Mouse (Mus musculus): ENCODE measurements around the gene Dynlrb2. TPM values are rescaled to one million over a fixed set of nuclear protein-coding genes. Genes with fewer than 3 reads are reported as not detected.

Gene Dynlrb2
- 0.66 and 0.82 TPM in 2 replicates for polyA plus RNA-seq (2015; fragmentation: Nextera tagmentation; extraction: Ambion mirVana)

DNA sequence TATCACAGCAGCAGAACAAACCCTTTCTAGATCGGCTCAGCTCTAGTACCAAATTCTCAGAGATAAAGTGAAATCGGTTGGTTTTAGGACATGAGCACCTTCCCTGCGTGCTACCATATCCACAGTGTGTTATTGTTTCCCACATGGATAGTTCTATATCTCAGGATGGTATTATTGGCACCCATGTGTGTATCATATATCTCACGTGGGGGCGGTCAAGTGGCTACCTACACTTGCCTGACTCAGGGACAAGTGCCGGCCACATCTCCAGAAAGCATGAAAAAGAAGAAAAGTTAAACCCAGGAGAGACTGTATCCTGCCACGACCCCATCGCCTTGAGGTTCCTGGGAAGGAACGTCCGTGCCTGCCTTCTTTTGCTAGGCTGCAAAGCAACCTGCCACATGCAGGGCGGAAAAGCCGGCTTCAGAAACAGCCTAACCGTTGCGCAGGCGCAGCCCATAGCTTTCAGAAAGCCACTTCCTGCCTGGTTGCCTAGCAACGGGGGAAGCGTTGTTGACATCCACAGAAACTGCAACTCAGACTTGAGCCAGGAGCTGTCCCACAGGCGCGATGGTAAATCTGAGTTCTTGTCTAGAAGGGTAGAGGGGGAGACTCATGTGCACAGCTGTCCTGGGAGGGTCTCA, at the start of gene Dynlrb2:
Gene Dynlrb2, plus strand, starts transcription at position 498 of the 644 bp plus-strand sequence.
- H3K4me1 ChIP-seq, result peaks cover 10% of the 10 kb centered on the region
- H3K4me2 ChIP-seq, result peak within 1 kb of the TSS; percentile 90
- peak; percentile 95 for ATAC-seq (replicated peaks; ENCODE audit: low FRiP score)
- peak within 1 kb of the TSS; percentile 48 for H3K4me3 ChIP-seq (replicated peaks)
- peak within 1 kb of the TSS; percentile 21; the same call in 1 of the 2 replicates for H3K9ac ChIP-seq
- H3K36me3 ChIP-seq, result no peaks in the 10 kb centered on the region
- H3K9me3 ChIP-seq (replicated peaks), result no peaks in the 10 kb centered on the region; the same call in 1 of the 2 replicates
- no peak within 1 kb of the TSS for H3K27ac ChIP-seq
- WGBS, result 9% methylated on average over 19 of the region's 19 CpGs
- peaks cover 3% of the 10 kb centered on the region; the same call in 1 of the 2 replicates for H3K27me3 ChIP-seq

DNA sequence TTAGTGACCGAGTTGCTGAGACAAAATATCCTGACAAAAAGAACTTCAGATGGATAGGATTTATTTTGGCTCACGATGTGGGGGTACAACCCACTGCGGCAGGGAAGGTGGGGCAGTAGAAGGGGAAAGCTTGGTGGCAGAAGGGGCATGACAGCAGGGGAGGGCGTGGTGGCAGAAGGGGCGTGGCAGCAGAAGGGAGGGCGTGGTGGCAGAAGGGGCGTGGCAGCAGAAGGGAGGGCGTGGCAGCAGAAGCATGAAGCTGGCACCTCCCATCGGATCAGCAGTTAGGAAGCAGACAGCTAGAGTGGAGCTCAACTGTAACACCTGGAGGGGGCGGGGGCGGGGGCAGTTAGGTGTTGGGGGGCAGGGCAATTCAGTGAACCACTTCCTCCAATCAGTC, 46.2 kb upstream of the Dynlrb2 start:
- Histone ChIP-seq H3K27me3 (no peaks in the 10 kb centered on the region), H3K9me3 (replicated peaks) (no peaks in the 10 kb centered on the region), H3K36me3 (no peaks in the 10 kb centered on the region), H3K4me2 (no peak overlapping the region), H3K4me1 (no peaks in the 10 kb centered on the region), H3K4me3 (replicated peaks) (no peak overlapping the region), H3K27ac (no peak overlapping the region), H3K9ac (no peak overlapping the region)
- ATAC-seq (replicated peaks; ENCODE audit: low FRiP score), result no peak
- 76% methylated on average over 11 of the region's 11 CpGs for WGBS

DNA sequence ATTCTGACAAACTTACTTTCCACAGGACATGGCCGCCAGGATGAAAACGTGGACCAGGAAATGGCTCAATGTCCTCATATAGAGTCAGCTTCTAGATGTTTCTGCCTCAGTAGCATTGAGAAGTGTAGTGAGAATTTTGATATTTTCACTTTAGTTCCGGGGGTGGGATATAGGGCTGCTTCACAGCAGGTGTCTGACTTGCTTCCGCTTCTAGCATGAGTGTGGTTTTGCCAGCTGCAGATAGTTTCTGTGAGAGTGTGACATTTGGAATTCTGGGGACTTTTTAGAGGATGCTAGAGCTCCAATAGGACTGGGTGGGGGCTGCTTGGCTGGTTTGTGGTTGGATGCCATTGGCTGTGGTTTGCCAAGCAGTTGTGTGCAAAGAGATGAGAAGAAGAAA, 43.3 kb upstream of the Dynlrb2 start:
- Histone ChIP-seq H3K27me3 (no peaks in the 10 kb centered on the region), H3K9ac (no peak overlapping the region), H3K4me2 (no peak overlapping the region), H3K4me1 (no peaks in the 10 kb centered on the region), H3K9me3 (replicated peaks) (no peaks in the 10 kb centered on the region), H3K27ac (no peak overlapping the region), H3K36me3 (no peaks in the 10 kb centered on the region), H3K4me3 (replicated peaks) (no peak overlapping the region)
- no peak for ATAC-seq (replicated peaks; ENCODE audit: low FRiP score)
- 85% methylated on average over 4 of the region's 4 CpGs for WGBS

DNA sequence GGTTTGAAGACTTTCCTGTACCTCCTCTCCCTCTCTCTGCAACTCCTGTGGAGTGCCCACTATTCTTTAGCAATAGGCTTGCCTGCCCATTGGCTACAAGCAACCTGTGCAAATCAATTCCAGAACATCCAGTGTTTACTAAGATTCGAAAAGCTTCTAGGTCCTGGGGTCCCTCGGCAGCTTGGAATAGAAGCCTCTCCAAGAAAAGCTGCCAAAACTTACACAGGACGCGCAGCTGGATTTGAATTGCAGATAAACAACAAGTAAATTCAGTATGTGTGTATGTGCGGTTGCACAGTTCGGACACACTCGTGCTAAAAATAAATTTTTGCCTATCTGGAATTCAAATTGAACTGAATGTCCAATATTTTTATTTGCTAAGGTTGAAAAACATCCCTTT, 38.2 kb upstream of the Dynlrb2 start:
- Histone ChIP-seq H3K4me1 (no peaks in the 10 kb centered on the region), H3K4me2 (no peak overlapping the region), H3K9me3 (replicated peaks) (no peaks in the 10 kb centered on the region), H3K9ac (no peak overlapping the region), H3K36me3 (no peaks in the 10 kb centered on the region), H3K27me3 (no peaks in the 10 kb centered on the region), H3K27ac (no peak overlapping the region), H3K4me3 (replicated peaks) (no peak overlapping the region)
- WGBS, result 79% methylated on average over 7 of the region's 7 CpGs
- no peak for ATAC-seq (replicated peaks; ENCODE audit: low FRiP score)

DNA sequence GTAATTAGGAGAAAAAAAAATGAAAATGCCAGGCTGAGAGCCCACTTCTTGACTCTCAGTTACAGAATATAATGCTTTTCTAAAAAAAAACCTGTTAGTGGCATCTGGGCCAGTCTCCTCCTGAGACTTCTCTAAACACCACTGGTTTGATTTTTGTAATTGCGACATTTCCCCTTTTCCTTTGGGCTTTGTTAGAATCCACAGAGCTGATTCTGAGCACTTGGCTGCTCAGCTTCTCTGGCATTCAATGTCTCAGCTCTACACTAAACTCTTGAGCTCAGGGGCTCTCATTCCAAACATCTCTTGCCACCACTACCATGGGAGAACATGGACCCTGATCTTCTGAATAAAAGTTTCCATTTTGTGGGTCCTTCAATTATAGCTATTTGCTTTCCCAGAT, 37.7 kb upstream of the Dynlrb2 start:
- Histone ChIP-seq H3K27me3 (no peaks in the 10 kb centered on the region), H3K27ac (no peak overlapping the region), H3K9me3 (replicated peaks) (no peaks in the 10 kb centered on the region), H3K9ac (no peak overlapping the region), H3K4me1 (no peaks in the 10 kb centered on the region), H3K4me3 (replicated peaks) (no peak overlapping the region), H3K4me2 (no peak overlapping the region), H3K36me3 (no peaks in the 10 kb centered on the region)
- 76% methylated on average over 1 of the region's 1 CpGs for WGBS
- no peak for ATAC-seq (replicated peaks; ENCODE audit: low FRiP score)

DNA sequence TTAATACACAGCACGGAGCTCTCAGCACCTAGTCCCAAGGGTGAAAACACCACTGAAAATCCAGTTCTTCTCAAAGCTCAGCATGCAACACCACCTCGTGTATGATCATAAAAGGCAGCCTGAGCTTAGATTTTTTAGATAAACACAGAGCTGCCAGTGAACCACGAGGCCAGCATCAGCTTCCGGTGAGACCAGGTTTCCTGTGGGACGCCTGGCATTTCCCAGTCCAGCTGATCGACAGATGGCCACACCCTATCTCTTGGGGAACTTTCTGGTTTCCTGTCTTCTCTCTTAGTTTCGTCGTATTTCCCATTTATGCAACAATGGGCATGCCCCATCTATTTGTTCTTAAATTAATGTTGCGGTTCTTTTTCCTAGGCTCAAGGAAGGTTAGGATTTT, 26.8 kb upstream of the Dynlrb2 start:
- Histone ChIP-seq H3K4me3 (replicated peaks) (no peak overlapping the region), H3K27me3 (no peaks in the 10 kb centered on the region), H3K4me2 (no peak overlapping the region), H3K4me1 (0 out of 2 replicates have a peak, but pooled peaks cover 4% of the 10 kb centered on the region), H3K36me3 (no peaks in the 10 kb centered on the region), H3K9me3 (replicated peaks) (no peaks in the 10 kb centered on the region), H3K27ac (no peak overlapping the region), H3K9ac (no peak overlapping the region)
- ATAC-seq (replicated peaks; ENCODE audit: low FRiP score), result no peak
- 70% methylated on average over 9 of the region's 9 CpGs for WGBS

DNA sequence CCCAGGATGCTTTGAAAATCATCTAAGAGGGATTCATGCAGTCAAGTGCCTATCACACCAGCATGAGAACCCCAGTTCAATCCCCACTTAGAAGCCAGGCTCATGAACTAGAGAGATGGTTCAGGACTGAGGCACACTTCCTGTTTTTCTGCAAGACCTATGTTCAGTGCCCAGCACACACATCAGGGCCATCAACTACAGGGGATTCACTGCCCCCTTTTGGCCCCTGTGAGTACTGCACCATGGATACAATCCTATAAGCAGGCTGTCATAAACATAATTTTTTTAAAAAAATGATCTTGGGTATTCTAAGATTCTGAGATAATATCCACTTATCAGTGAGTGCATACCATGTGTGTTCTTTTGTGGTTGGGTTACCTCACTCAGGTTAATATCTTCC, 26.1 kb upstream of the Dynlrb2 start:
- no peak for ATAC-seq (replicated peaks; ENCODE audit: low FRiP score)
- H3K9ac ChIP-seq, result no peak overlapping the region

DNA sequence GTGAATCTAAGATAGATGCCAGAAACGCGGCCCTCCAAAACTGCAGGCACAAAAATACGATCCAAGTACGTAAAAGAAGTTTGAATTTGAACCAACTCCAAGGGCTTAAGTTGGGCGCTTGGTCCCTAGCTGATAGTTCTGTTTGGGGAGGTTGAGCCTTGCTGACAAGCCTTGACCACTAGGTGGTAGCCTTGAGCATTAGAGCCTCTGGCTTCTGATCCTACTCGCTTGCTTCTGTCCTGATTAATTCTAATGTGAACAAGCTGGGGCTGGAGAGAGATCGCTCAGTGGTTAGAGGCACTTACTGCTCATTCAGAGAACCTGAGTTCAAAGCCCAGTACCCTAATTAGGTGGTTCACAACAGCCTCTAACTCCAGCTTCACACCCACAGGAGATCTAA, 23.9 kb upstream of the Dynlrb2 start:
- Histone ChIP-seq H3K27ac (no peak overlapping the region), H3K9ac (no peak overlapping the region), H3K4me3 (replicated peaks) (no peak overlapping the region), H3K9me3 (replicated peaks) (no peaks in the 10 kb centered on the region), H3K27me3 (no peaks in the 10 kb centered on the region), H3K4me1 (0 out of 2 replicates have a peak, but pooled peaks cover 7% of the 10 kb centered on the region), H3K4me2 (no peak overlapping the region), H3K36me3 (no peaks in the 10 kb centered on the region)
- WGBS, result 16% methylated on average over 7 of the region's 7 CpGs
- no peak for ATAC-seq (replicated peaks; ENCODE audit: low FRiP score)

More for the DNA sequence above, 26.1 kb upstream of the Dynlrb2 start:
- no peak overlapping the region for H3K4me2 ChIP-seq
- H3K27ac ChIP-seq, result no peak overlapping the region
- no peak overlapping the region for H3K4me3 ChIP-seq (replicated peaks)
- H3K4me1 ChIP-seq, result 0 out of 2 replicates have a peak, but pooled peaks cover 7% of the 10 kb centered on the region
- no peaks in the 10 kb centered on the region for H3K27me3 ChIP-seq
- H3K9me3 ChIP-seq (replicated peaks), result no peaks in the 10 kb centered on the region
- no peaks in the 10 kb centered on the region for H3K36me3 ChIP-seq

DNA sequence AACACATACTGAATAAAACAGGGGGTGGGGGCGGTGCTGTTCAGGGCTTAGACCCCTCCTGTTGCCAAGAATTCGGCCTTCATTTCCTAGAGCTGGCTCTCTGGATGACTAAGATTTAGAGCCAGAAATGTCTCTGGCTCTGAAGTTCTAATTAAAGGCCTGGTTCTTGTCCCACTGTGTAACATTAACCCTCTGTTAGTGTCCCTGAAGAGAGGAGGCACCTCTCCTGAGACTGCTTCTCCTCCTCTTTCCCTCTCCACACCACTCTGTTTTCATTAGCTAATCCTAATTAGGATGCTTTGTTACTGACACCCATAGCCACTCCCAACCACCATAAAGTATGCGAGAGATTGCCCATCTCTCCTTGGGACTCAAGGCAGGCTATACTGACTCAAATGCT, 22.0 kb upstream of the Dynlrb2 start:
- Histone ChIP-seq H3K4me1 (0 out of 2 replicates have a peak, but pooled peaks cover 7% of the 10 kb centered on the region), H3K27me3 (no peaks in the 10 kb centered on the region), H3K9ac (no peak overlapping the region), H3K36me3 (no peaks in the 10 kb centered on the region), H3K4me3 (replicated peaks) (no peak overlapping the region), H3K9me3 (replicated peaks) (no peaks in the 10 kb centered on the region), H3K27ac (no peak overlapping the region), H3K4me2 (no peak overlapping the region)
- WGBS, result 35% methylated on average over 3 of the region's 3 CpGs
- ATAC-seq (replicated peaks; ENCODE audit: low FRiP score), result no peak

DNA sequence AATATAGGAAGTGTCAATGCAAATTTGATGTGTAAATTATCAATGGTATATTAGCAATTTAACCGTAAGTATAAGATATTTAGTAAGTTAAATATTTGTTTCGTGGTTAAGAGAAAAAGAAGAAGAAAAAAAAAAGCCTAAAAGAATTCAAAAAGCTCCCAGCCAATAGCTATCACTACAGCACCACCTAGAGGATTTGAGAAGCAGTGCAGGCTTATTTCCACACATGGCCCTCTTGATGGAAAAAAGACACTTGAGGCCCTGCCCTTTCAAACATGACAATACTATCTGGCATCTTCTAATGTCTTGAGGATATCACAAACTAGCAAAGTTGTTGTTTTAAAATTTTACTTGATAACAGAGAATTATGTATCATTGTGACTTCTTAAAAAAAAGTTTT, 20.7 kb upstream of the Dynlrb2 start:
- no peaks in the 10 kb centered on the region for H3K9me3 ChIP-seq (replicated peaks)
- H3K4me1 ChIP-seq, result 0 out of 2 replicates have a peak, but pooled peaks cover 7% of the 10 kb centered on the region
- no peak for ATAC-seq (replicated peaks; ENCODE audit: low FRiP score)
- no peaks in the 10 kb centered on the region for H3K36me3 ChIP-seq
- no peaks in the 10 kb centered on the region for H3K27me3 ChIP-seq
- H3K27ac ChIP-seq, result no peak overlapping the region
- no peak overlapping the region for H3K4me3 ChIP-seq (replicated peaks)
- 35% methylated on average over 2 of the region's 2 CpGs for WGBS
- H3K9ac ChIP-seq, result no peak overlapping the region
- no peak overlapping the region for H3K4me2 ChIP-seq

DNA sequence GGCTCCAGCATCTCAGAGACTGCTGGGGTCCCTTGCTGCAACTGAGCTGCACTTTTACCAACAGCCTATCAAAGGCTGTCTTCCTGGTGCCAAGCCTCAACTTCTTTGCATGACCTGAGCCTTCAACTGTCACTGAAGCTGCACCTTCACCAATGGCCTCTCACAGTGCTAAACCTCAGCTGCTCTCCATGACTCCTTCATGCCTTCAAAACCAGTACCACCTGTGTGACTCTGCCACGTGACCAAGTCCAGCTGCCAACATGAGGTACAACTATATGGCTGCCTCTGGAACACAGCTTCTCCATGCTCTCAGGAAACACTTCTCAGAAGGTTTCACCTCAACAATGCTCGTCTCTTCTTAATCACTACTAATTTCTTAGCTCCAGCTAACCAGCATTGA, 16.2 kb upstream of the Dynlrb2 start:
- ATAC-seq (replicated peaks; ENCODE audit: low FRiP score), result no peak
- no peak overlapping the region for H3K9ac ChIP-seq

DNA sequence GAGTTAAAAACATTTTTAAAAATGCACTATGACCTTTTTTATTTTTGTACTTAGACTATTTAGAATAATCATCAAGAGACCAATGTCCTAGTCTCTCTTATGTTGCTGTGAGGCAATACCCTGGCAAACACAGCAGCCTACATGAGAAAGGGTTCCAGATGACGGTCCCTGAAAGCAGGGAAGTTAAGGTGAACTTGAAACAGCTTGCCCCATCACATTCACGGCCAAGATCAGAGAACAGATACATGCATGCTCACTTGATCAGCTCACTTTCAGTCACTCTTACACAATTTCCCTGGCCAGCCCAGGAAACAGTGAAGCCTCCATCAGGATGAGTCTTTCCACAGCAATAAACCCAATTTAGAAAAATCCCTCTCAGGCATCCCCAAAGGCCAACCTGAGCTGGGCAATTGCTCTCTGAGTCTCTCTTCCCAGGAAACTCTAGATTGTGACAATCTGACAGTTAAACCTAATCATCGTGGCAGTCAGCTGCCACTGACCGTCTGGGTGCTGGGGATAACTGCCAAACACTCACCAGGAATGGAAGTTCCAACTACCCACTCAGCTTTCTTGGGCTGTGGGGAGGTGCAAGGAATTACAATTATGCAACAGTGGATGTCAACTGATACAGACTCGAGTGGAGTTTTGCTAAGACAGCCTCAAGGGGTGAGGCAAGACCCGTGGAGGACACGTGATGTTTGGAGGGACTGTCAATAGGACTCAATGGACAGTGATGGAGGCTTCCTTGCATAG, 4.5 kb upstream of the Dynlrb2 start:
- Histone ChIP-seq H3K4me3 (replicated peaks) (no peak overlapping the region), H3K36me3 (no peaks in the 10 kb centered on the region), H3K9me3 (replicated peaks) (no peaks in the 10 kb centered on the region; the same call in 1 of the 2 replicates), H3K4me2 (no peak overlapping the region), H3K27ac (no peak overlapping the region), H3K9ac (no peak overlapping the region), H3K27me3 (peaks cover 3% of the 10 kb centered on the region; the same call in 1 of the 2 replicates), H3K4me1 (peaks cover 10% of the 10 kb centered on the region)
- ATAC-seq (replicated peaks; ENCODE audit: low FRiP score), result no peak
- WGBS, result 84% methylated on average over 7 of the region's 7 CpGs

More for the DNA sequence above, 16.2 kb upstream of the Dynlrb2 start:
- H3K4me2 ChIP-seq, result no peak overlapping the region
- H3K27ac ChIP-seq, result no peak overlapping the region
- no peaks in the 10 kb centered on the region for H3K9me3 ChIP-seq (replicated peaks)
- no peak overlapping the region for H3K4me3 ChIP-seq (replicated peaks)
- 79% methylated on average over 2 of the region's 2 CpGs for WGBS
- H3K36me3 ChIP-seq, result no peaks in the 10 kb centered on the region
- H3K27me3 ChIP-seq, result no peaks in the 10 kb centered on the region
- no peaks in the 10 kb centered on the region for H3K4me1 ChIP-seq

Data from kidney, embryonic 15.5 days (tissue).